Mouse (Mus musculus): Measurements from ENCODE around the gene Fam228b. TPM values are rescaled to one million over a fixed set of nuclear protein-coding genes. Genes with fewer than 3 reads are reported as not detected.
"Not testable (repeated sequence)": the region's sequence is repeated elsewhere in the genome, so short reads cannot be mapped to it uniquely, and the experiment has no call there.

The Fam228b gene
- polyA plus RNA-seq (2012; rRNA removed): 0.12 and 0.72 TPM in 2 replicates

GRCm38 (mm10) chr12:4768492-4769332, at the start of gene Fam228b, which contains the start of gene Pfn4:
Gene Fam228b, minus strand, starts transcription at chr12:4769267.
Gene Pfn4, plus strand, starts transcription at chr12:4769022.
- TF ChIP-seq POLR2A (IDR thresholded peaks at IDR 0.05; ENCODE audit: borderline replicate concordance, extremely low read depth, low read depth, low read length): no peak; the same call in 1 of the 2 replicates
- TF ChIP-seq CTCF (IDR thresholded peaks at IDR 0.05; ENCODE audit: insufficient read depth, low read length): peak; percentile 63
- H3K4me1 ChIP-seq (ENCODE audit: control insufficient read depth, insufficient read depth, low read length): no peaks in the 10 kb centered on the region
- WGBS: 3% methylated on average over 61 of the region's 61 CpGs
- DNase-seq: peak; percentile 99
- H3K4me3 ChIP-seq (replicated peaks; ENCODE audit: extremely low read depth, low read depth, low read length): peak within 1 kb of the TSS; percentile 98

GRCm38 (mm10) chr12:4817361-4818101, 48.5 kb upstream of the Fam228b start, which contains the start of gene Sf3b6:
Gene Sf3b6, plus strand, starts transcription at chr12:4817544.
- H3K4me1 ChIP-seq (ENCODE audit: control insufficient read depth, insufficient read depth, low read length): peaks cover 10% of the 10 kb centered on the region
- TF ChIP-seq POLR2A (IDR thresholded peaks at IDR 0.05; ENCODE audit: borderline replicate concordance, extremely low read depth, low read depth, low read length): peak; percentile 93
- TF ChIP-seq CTCF (IDR thresholded peaks at IDR 0.05; ENCODE audit: insufficient read depth, low read length): no peak
- WGBS: under 1% methylated on average over 49 of the region's 49 CpGs

GRCm38 (mm10) chr12:4816680-4817360, 47.8 kb upstream of the Fam228b start:
- DNase-seq: no peak

More at GRCm38 (mm10) chr12:4817361-4818101, 48.5 kb upstream of the Fam228b start, which contains the start of gene Sf3b6:
- peak; percentile 98 for DNase-seq
- H3K4me3 ChIP-seq (replicated peaks; ENCODE audit: extremely low read depth, low read depth, low read length): peak within 1 kb of the TSS; percentile 93

GRCm38 (mm10) chr12:4813636-4814035, 44.6 kb upstream of the Fam228b start:
- no peak for TF ChIP-seq CTCF (IDR thresholded peaks at IDR 0.05; ENCODE audit: insufficient read depth, low read length)
- TF ChIP-seq POLR2A (IDR thresholded peaks at IDR 0.05; ENCODE audit: borderline replicate concordance, extremely low read depth, low read depth, low read length): no peak
- Histone ChIP-seq H3K4me1 (ENCODE audit: control insufficient read depth, insufficient read depth, low read length) (peaks cover 10% of the 10 kb centered on the region), H3K4me3 (replicated peaks; ENCODE audit: extremely low read depth, low read depth, low read length) (no peak overlapping the region)
- WGBS: 71% methylated on average over 4 of the region's 4 CpGs
- no peak for DNase-seq

More at GRCm38 (mm10) chr12:4816680-4817360, 47.8 kb upstream of the Fam228b start:
- no peak for TF ChIP-seq CTCF (IDR thresholded peaks at IDR 0.05; ENCODE audit: insufficient read depth, low read length)
- TF ChIP-seq POLR2A (IDR thresholded peaks at IDR 0.05; ENCODE audit: borderline replicate concordance, extremely low read depth, low read depth, low read length): no peak
- peaks cover 10% of the 10 kb centered on the region for H3K4me1 ChIP-seq (ENCODE audit: control insufficient read depth, insufficient read depth, low read length)
- peak overlapping the region; percentile 77 for H3K4me3 ChIP-seq (replicated peaks; ENCODE audit: extremely low read depth, low read depth, low read length)
- 7% methylated on average over 24 of the region's 24 CpGs for WGBS

- TF ChIP-seq POLR2A (IDR thresholded peaks at IDR 0.05; ENCODE audit: borderline replicate concordance, extremely low read depth, low read depth, low read length) (no peak), CTCF (IDR thresholded peaks at IDR 0.05; ENCODE audit: insufficient read depth, low read length) (no peak)
- no peak for DNase-seq
- Histone ChIP-seq H3K4me3 (replicated peaks; ENCODE audit: extremely low read depth, low read depth, low read length) (no peak overlapping the region), H3K4me1 (ENCODE audit: control insufficient read depth, insufficient read depth, low read length) (peaks cover 2% of the 10 kb centered on the region)
- WGBS: 26% methylated on average over 3 of the region's 3 CpGs
Measured at GRCm38 (mm10) chr12:4811705-4812104, 42.6 kb upstream of the Fam228b start.

- TF ChIP-seq CTCF (IDR thresholded peaks at IDR 0.05; ENCODE audit: insufficient read depth, low read length) (no peak), POLR2A (IDR thresholded peaks at IDR 0.05; ENCODE audit: borderline replicate concordance, extremely low read depth, low read depth, low read length) (no peak)
- no peak for DNase-seq
- Histone ChIP-seq H3K4me1 (ENCODE audit: control insufficient read depth, insufficient read depth, low read length) (no peaks in the 10 kb centered on the region), H3K4me3 (replicated peaks; ENCODE audit: extremely low read depth, low read depth, low read length) (no peak overlapping the region)
- 72% methylated on average over 4 of the region's 4 CpGs for WGBS
Measured at GRCm38 (mm10) chr12:4811036-4811435, 42.0 kb upstream of the Fam228b start.

GRCm38 (mm10) chr12:4797471-4797870, 28.4 kb upstream of the Fam228b start:
- WGBS: 63% methylated on average over 6 of the region's 6 CpGs
- not testable (repeated sequence) for DNase-seq; H3K4me1 ChIP-seq (ENCODE audit: control insufficient read depth, insufficient read depth, low read length); H3K4me3 ChIP-seq (replicated peaks; ENCODE audit: extremely low read depth, low read depth, low read length)

GRCm38 (mm10) chr12:4793718-4794117, 24.7 kb upstream of the Fam228b start:
- no peak for TF ChIP-seq POLR2A (IDR thresholded peaks at IDR 0.05; ENCODE audit: borderline replicate concordance, extremely low read depth, low read depth, low read length)
- peak; percentile 36; the same call in 1 of the 2 replicates for TF ChIP-seq CTCF (IDR thresholded peaks at IDR 0.05; ENCODE audit: insufficient read depth, low read length)
- 67% methylated on average over 1 of the region's 1 CpGs for WGBS
- H3K4me3 ChIP-seq (replicated peaks; ENCODE audit: extremely low read depth, low read depth, low read length): no peak overlapping the region
- DNase-seq: no peak
- H3K4me1 ChIP-seq (ENCODE audit: control insufficient read depth, insufficient read depth, low read length): no peaks in the 10 kb centered on the region

GRCm38 (mm10) chr12:4788128-4788527, 19.1 kb upstream of the Fam228b start:
- not testable (repeated sequence) for H3K4me1 ChIP-seq (ENCODE audit: control insufficient read depth, insufficient read depth, low read length); H3K4me3 ChIP-seq (replicated peaks; ENCODE audit: extremely low read depth, low read depth, low read length); DNase-seq
- 93% methylated on average over 25 of the region's 25 CpGs for WGBS
